Mouse (Mus musculus): ENCODE results near the gene Thap3. TPM values are rescaled to one million over a fixed set of nuclear protein-coding genes. Genes with fewer than 3 reads are reported as not detected.

Gene Thap3
- polyA plus RNA-seq, 1 experiment from 2014 or later: 22.2 TPM

DNA sequence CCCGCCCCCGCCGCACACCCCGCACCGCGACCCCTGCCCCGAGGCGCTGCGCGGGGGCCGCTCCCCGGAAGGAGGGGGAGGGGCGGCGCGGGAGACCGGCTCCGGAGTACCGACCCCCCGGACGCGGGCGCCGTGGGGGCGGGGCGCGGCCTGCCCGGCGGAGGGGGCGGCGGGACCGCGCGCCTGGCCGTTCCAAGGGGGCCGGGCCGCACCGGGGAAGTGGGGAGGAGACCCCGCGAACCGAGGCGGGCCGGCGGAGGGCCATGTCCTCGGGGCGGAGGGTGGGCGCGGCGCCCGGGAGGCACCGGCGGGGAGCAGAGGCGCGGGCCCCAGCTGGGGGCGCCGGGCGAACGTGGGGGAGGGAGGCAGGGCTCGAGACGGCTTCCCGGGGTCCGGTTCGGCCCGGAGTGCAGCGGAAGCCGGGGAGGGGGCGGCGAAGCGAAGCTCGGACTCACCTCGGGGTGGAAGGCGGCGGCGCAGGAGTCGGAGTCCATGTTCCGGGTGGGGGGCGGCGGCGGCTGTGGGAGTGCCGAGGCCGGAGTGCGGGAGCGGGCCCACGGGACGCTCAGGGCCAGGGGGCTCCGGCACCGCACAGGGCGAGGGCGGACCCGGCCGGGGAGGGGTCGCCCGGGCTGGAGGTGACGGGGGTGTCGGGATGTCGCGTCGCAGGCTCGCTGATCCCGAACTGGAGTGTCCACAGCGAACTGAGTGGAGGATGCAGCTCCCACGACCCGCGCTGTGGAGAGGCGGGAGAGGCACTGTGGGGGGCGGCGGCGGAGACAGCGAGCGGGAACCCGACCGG is 6.8 kb upstream of the Thap3 start:
- TF ChIP-seq EP300 (optimal IDR thresholded peaks at IDR 0.05): no peak
- no peak for TF ChIP-seq CTCF (IDR thresholded peaks at IDR 0.05; ENCODE audit: low read depth)
- Histone ChIP-seq H3K4me2 (replicated peaks; ENCODE audit: low read depth) (peak overlapping the region; percentile 86), H3K9ac (ENCODE audit: low read length) (peak overlapping the region; percentile 91), H3K9me3 (ENCODE audit: control insufficient read depth, low read length) (no peaks in the 10 kb centered on the region), H3K36me3 (ENCODE audit: control insufficient read depth, insufficient read depth, low read length) (peaks cover 11% of the 10 kb centered on the region), H3K27me3 (ENCODE audit: control insufficient read depth, insufficient read depth, low read length) (no peaks in the 10 kb centered on the region), H3K27ac (replicated peaks) (peak overlapping the region; percentile 83), H3K4me3 (ENCODE audit: low read depth, low read length) (peak overlapping the region; percentile 99), H3K4me1 (replicated peaks; ENCODE audit: control insufficient read depth, insufficient read depth) (0 out of 2 replicates have a peak, but pooled peaks cover 3% of the 10 kb centered on the region)
- peak; percentile 56 for DNase-seq (ENCODE audit: low spot score)
- peak; percentile 42 for ATAC-seq (ENCODE audit: low FRiP score, low TSS enrichment)
- WGBS: 1% methylated on average over 74 of the region's 111 CpGs

DNA sequence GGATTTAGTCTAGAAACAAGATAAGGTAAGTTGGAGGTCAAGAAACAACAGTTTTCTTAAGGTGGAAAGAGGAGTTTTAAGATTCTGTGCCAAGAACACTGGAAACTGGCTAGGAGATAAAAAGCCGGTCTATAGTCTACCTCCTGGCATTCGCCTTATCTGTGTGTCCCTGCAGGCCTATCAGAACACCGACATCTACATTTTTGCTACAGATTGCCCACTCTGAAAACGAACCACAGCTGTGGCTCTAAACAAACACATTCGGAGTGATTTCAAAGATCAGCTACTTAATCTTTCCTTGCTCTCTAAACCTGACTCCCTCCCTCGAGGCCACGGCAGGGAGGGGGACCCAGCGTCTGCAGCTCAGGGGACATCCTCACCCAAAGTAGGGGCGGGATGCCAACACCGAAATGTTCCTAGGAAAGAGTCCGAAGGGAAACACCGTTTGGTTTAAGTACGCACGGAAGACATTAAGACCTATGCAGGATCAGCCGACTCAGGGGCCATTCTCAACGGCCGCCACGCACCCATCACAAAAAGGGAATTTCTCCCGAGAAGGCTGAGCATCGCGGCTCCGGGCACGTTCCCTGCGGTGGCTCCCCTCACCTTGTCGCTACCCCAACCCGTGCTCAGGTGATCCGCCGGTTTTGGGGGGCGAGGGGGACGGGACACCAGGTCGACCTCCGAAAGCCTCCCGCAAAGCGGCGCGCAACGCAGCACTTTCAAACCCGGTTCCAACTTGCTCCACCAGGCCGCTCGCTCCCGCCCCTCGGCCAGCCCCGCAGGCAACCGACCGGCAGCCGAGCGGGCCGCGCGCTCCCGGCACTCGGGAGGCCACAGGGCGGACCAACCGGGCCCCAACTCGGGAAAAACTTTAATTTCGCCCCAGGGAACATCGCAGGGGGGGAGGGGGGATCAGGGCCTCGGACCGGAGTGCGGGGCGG is 5.7 kb upstream of the Thap3 start:
- H3K27me3 ChIP-seq (ENCODE audit: control insufficient read depth, insufficient read depth, low read length): no peaks in the 10 kb centered on the region
- 3% methylated on average over 56 of the region's 61 CpGs for WGBS
- peak; percentile 59 for DNase-seq (ENCODE audit: low spot score)
- H3K4me2 ChIP-seq (replicated peaks; ENCODE audit: low read depth): peak overlapping the region; percentile 86
- H3K9ac ChIP-seq (ENCODE audit: low read length): peak overlapping the region; percentile 91
- peak overlapping the region; percentile 83 for H3K27ac ChIP-seq (replicated peaks)
- TF ChIP-seq CTCF (IDR thresholded peaks at IDR 0.05; ENCODE audit: low read depth) (no peak), EP300 (optimal IDR thresholded peaks at IDR 0.05) (no peak)
- H3K36me3 ChIP-seq (ENCODE audit: control insufficient read depth, insufficient read depth, low read length): peaks cover 11% of the 10 kb centered on the region
- 0 out of 2 replicates have a peak, but pooled peaks cover 3% of the 10 kb centered on the region for H3K4me1 ChIP-seq (replicated peaks; ENCODE audit: control insufficient read depth, insufficient read depth)
- no peak for ATAC-seq (ENCODE audit: low FRiP score, low TSS enrichment)
- H3K9me3 ChIP-seq (ENCODE audit: control insufficient read depth, low read length): no peaks in the 10 kb centered on the region
- peak overlapping the region; percentile 99 for H3K4me3 ChIP-seq (ENCODE audit: low read depth, low read length)

DNA sequence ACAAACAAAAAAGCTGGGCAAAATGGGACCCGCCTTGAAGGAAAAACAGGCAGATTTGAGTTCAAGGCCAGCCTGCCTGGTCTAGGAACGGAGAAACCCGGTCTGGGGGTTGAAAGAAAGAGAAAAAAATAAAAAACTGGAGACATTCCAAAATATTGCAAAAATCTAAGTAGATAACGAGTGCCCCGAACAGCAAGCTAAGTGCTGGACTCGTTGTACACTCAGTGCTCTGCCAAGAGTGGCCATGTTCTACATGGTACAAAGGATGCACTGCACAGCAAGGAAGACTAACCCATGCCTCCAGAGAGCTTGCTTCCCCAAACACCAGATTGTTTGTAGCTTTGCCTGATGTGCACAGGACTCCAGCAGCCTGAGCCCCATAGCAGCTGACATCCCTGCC is 4.2 kb upstream of the Thap3 start:
- no peaks in the 10 kb centered on the region for H3K9me3 ChIP-seq (ENCODE audit: control insufficient read depth, low read length)
- TF ChIP-seq CTCF (IDR thresholded peaks at IDR 0.05; ENCODE audit: low read depth): no peak
- no peak for TF ChIP-seq EP300 (optimal IDR thresholded peaks at IDR 0.05)
- no peak overlapping the region for H3K9ac ChIP-seq (ENCODE audit: low read length)
- H3K4me1 ChIP-seq (replicated peaks; ENCODE audit: control insufficient read depth, insufficient read depth): 0 out of 2 replicates have a peak, but pooled peaks cover 5% of the 10 kb centered on the region
- H3K36me3 ChIP-seq (ENCODE audit: control insufficient read depth, insufficient read depth, low read length): peaks cover 11% of the 10 kb centered on the region
- ATAC-seq (ENCODE audit: low FRiP score, low TSS enrichment) (no peak), DNase-seq (ENCODE audit: low spot score) (no peak)
- H3K27me3 ChIP-seq (ENCODE audit: control insufficient read depth, insufficient read depth, low read length): no peaks in the 10 kb centered on the region
- no peak overlapping the region for H3K27ac ChIP-seq (replicated peaks)
- WGBS: 67% methylated on average over 6 of the region's 6 CpGs
- no peak overlapping the region for H3K4me2 ChIP-seq (replicated peaks; ENCODE audit: low read depth)
- H3K4me3 ChIP-seq (ENCODE audit: low read depth, low read length): no peak overlapping the region

DNA sequence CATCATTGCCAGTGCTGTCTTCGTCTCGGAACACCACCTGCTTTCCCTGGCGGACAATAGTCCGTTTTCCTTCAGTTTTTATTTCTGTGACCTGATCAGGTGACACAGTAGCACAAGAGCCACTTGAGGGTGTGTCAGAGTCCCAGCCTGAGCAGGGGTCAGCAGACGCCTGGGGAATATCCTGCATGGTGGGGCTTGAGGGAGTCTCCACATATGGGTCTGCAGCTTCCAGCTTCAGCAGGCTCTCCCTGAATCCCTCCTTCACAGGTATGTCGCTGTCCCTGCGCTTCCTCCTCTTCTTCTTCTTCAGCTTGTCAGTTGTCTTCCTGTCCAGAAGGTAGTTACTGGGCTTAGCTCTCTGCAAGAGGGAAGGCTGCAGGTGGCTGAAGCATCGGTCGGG is 3.3 kb upstream of the Thap3 start:
- ATAC-seq (ENCODE audit: low FRiP score, low TSS enrichment): no peak
- Histone ChIP-seq H3K4me3 (ENCODE audit: low read depth, low read length) (no peak overlapping the region), H3K9ac (ENCODE audit: low read length) (no peak overlapping the region), H3K4me2 (replicated peaks; ENCODE audit: low read depth) (no peak overlapping the region), H3K36me3 (ENCODE audit: control insufficient read depth, insufficient read depth, low read length) (peaks cover 11% of the 10 kb centered on the region), H3K9me3 (ENCODE audit: control insufficient read depth, low read length) (no peaks in the 10 kb centered on the region), H3K27me3 (ENCODE audit: control insufficient read depth, insufficient read depth, low read length) (no peaks in the 10 kb centered on the region), H3K27ac (replicated peaks) (no peak overlapping the region), H3K4me1 (replicated peaks; ENCODE audit: control insufficient read depth, insufficient read depth) (peaks cover 5% of the 10 kb centered on the region; the same call in 1 of the 2 replicates)
- TF ChIP-seq CTCF (IDR thresholded peaks at IDR 0.05; ENCODE audit: low read depth) (no peak), EP300 (optimal IDR thresholded peaks at IDR 0.05) (no peak)
- 87% methylated on average over 9 of the region's 9 CpGs for WGBS
- DNase-seq (ENCODE audit: low spot score): no peak

DNA sequence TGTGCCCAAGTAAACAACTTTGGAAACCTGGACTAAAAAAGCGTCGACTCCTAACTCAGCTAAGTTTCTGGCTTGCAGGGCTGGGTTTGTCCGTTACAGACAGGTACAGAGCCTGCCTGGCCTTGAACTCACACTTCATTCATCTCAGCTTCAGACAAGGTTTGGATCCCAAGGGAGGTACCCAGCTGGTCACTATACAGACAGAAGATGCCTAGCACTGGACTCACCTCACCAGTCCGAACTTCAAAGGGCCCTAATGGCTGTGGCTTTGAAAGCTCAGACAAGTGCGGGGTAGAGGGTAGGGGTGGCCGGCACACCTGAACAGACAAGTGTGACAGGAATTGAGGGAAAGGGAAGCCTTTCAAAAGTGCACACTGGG is 302 bp upstream of the Thap3 start:
- Histone ChIP-seq H3K4me3 (ENCODE audit: low read depth, low read length) (peak overlapping the region; percentile 85), H3K9me3 (ENCODE audit: control insufficient read depth, low read length) (no peaks in the 10 kb centered on the region), H3K4me1 (replicated peaks; ENCODE audit: control insufficient read depth, insufficient read depth) (peaks cover 2% of the 10 kb centered on the region; the same call in 1 of the 2 replicates), H3K27ac (replicated peaks) (peak overlapping the region; percentile 84; the same call in 1 of the 2 replicates), H3K4me2 (replicated peaks; ENCODE audit: low read depth) (peak overlapping the region; percentile 92), H3K27me3 (ENCODE audit: control insufficient read depth, insufficient read depth, low read length) (no peaks in the 10 kb centered on the region), H3K36me3 (ENCODE audit: control insufficient read depth, insufficient read depth, low read length) (peaks cover 11% of the 10 kb centered on the region), H3K9ac (ENCODE audit: low read length) (peak overlapping the region; percentile 90; the same call in 1 of the 2 replicates)
- DNase-seq (ENCODE audit: low spot score) (no peak), ATAC-seq (ENCODE audit: low FRiP score, low TSS enrichment) (peak; percentile 3; the same call in 1 of the 2 replicates)
- 26% methylated on average over 6 of the region's 6 CpGs for WGBS
- no peak for TF ChIP-seq CTCF (IDR thresholded peaks at IDR 0.05; ENCODE audit: low read depth)
- no peak for TF ChIP-seq EP300 (optimal IDR thresholded peaks at IDR 0.05)
